Mouse (Mus musculus): ENCODE results near the gene Armh4.
A peak's percentile ranks its signal among the peaks of the same experiment; 100 is the strongest.

DNA sequence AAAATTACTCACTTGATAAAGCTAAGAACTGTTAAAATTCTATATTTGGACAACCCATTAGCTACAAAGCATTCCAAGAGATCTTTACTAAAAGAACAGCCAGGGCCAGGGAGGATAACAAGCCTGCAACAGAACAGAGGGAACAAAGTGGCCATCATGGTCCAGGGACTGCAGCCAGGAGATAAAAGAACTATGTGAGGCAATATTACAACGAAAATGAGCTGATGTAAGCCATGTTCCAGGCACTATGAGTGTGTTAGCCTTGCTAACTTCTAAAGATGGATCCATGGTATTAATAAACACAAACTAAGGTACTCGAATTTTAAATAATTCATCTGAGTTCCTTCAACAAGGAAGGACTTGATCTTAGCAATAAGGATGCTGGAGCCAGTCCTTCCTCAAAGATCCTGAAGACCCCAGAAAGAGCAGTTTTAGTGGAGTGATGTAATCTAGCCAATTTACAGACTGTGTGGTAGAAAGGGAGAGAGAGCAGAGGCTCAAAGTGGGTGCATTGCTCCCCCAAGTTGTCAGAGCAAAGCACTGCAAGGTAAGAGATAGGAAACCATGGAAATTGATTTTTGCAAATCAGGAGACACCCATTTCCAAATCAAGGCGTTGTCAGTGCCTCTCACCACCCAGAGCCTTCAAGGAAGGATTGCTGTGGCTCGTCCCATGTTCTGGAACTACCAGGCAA, 59.7 kb downstream of the Armh4 start:
- TF ChIP-seq CTCF (IDR thresholded peaks at IDR 0.05; ENCODE audit: extremely low read depth, insufficient read depth, low read length) (peak; percentile 87), POLR2A (IDR thresholded peaks at IDR 0.05; ENCODE audit: extremely low read depth, insufficient read depth, low read length) (no peak)
